Mouse (Mus musculus) gastrocnemius, postnatal 25 days (tissue): ENCODE measurements around the gene Lactbl1. TPM values are rescaled to one million over a fixed set of nuclear protein-coding genes. Genes with fewer than 3 reads are reported as not detected.

Experiments
- DNase-seq: peaks from one replicate; pipeline ENCODE4 v3.0.0; 2022
- microRNA-seq, 2 experiments: library from miRNA; unstranded; fragments of <30 nt; microRNA quantifications; one replicate each; pipeline ENCODE4 v1.2.0; 2021; ENCODE audit warnings: borderline replicate concordance in 2 of 2
- total RNA-seq, 2 experiments: library from RNA; stranded (reverse); gene quantifications; 1 replicate in 1 of 2; 2 replicates in 1 of 2; pipeline ENCODE4 v1.2.3; 2021

Lactbl1 gene
- total RNA-seq, 2 experiments from 2014 or later, result not detected

DNA sequence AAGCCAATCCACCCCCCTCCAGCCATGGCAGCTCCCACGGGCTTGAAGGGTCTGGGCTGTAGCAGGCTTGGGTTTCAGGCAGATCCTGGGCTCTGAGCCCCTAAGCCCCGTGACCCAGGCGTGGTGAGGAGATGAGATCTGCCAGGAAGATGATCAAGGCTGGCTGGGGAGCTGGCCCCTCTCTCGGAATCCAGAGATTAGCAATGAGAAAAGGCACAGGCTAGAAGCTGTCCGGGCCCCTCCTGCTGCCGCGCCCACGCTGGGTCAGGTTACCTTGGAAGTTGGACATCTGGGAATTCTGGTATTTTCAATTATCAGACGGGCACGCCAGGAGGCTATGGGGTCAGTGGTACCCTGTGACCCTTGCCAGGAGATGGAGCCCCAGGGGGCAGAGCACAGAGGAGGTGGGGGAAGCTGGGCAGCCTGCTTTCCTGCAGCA is 63.0 kb downstream of the Lactbl1 start:
- DNase-seq, result peak; percentile 34

DNA sequence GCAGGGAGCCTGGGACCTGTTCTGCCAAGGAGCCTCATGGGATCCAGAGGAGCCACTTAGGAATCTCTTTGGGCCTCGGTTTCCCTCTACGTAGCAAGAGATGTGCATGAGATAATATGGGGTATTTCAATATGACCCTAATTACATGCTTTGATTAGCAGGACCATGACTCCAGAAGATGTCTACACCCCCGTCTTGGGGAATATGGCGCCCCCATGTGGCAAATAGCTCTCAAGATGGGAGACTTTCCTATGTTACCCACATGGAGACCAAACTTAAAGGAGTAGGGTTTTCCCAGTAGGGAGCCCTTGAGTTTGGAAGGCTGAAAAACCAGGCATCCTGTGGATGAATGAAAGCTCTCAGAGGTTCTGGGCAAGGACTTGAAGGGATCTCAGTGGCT is 65.7 kb downstream of the Lactbl1 start:
- no peak for DNase-seq

Small RNA genes within 50 kb of the gene (microRNA-seq; reads per million reads assigned to microRNA genes)
- 0 reads per million in 2 experiments for gene Gm22180

Other genes with a start within 250 kb of the Lactbl1 start
- gene Htr1d, start 199.1 kb upstream of the Lactbl1 start, total RNA-seq, result not detected
- under 1 TPM in 1 of 2 experiments, not detected in 1; 0.15 TPM for gene 6030445D17Rik, start 160.4 kb upstream of the Lactbl1 start, total RNA-seq
- 10 to 100 TPM; 17.0 to 18.2 TPM for gene Luzp1, start 152.9 kb upstream of the Lactbl1 start, total RNA-seq
- 10 to 100 TPM; 16.8 to 18.0 TPM for gene Kdm1a, start 19.9 kb upstream of the Lactbl1 start, total RNA-seq
- not detected for gene Tex46, start 12.2 kb upstream of the Lactbl1 start, total RNA-seq
- 1 to 10 TPM in 1 of 2 experiments, under 1 TPM in 1; 1.00 to 1.2 TPM for gene Ephb2, start 213.4 kb downstream of the Lactbl1 start, total RNA-seq